ENCODE assay signal across 8 mouse cellular contexts in genomic region chr10:7469716-7470414, GRCm38 (mm10). TPM values are rescaled to one million over a fixed set of nuclear protein-coding genes. Genes with fewer than 3 reads are reported as not detected.
DNase-seq lines count a peak whose midpoint lies in the region; ATAC-seq and TF ChIP-seq lines count a peak whose summit lies in the region.
"Not testable (repeated sequence)": the region's sequence is repeated elsewhere in the genome, so short reads cannot be mapped to it uniquely, and the experiment has no call there.

No protein-coding gene starts in this region.

- H3K4me2 ChIP-seq in intestine, embryonic 15.5 days (replicated peaks), result peak overlapping the region; percentile 51

- not testable (repeated sequence) for H3K27ac ChIP-seq in cortical plate, adult 2 months (ENCODE audit: insufficient read depth, low read length); intestine, embryonic 15.5 days

- not testable (repeated sequence) for H3K4me3 ChIP-seq in cortical plate, adult 2 months (ENCODE audit: insufficient read depth, low read length)
- H3K4me3 ChIP-seq in intestine, embryonic 15.5 days (replicated peaks), result peak overlapping the region; percentile 20

- H3K27me3 ChIP-seq in intestine, embryonic 15.5 days (replicated peaks), result not testable (repeated sequence)

- DNase-seq in R1 (ENCODE audit: low read depth, low spot score), result peak; percentile 35
- peak; percentile 20 for DNase-seq in gastrocnemius, postnatal 14 days
- DNase-seq in left cerebral cortex, adult 18-20 months (ENCODE audit: low spot score in 2 of 2), result peak; percentile 54 to 68
- peak; percentile 50 for DNase-seq in lung, postnatal 25 days (ENCODE audit: low spot score)
- DNase-seq in retina, postnatal 7 days (ENCODE audit: low read depth, low spot score), result peak; percentile 8
- peak; percentile 61 to 68 for DNase-seq in thymus, postnatal 36 days

- ATAC-seq in intestine, embryonic 15.5 days, result not testable (repeated sequence)

- TF ChIP-seq CTCF in cortical plate, adult 2 months (IDR thresholded peaks at IDR 0.05; ENCODE audit: extremely low read depth, insufficient read depth, low read length), result peak; percentile 22; the same call in 1 of the 2 replicates

- H3K4me1 ChIP-seq in cortical plate, adult 2 months (ENCODE audit: control insufficient read depth, insufficient read depth, low read length); intestine, embryonic 15.5 days (replicated peaks): not testable (repeated sequence)

- H3K36me3 ChIP-seq in intestine, embryonic 15.5 days, result not testable (repeated sequence)

- intact Hi-C loops in gastrocnemius, postnatal 14 days (cut with DNase I; ENCODE audit: low total_unique reads), result not testable (repeated sequence)

- H3K9me3 ChIP-seq in intestine, embryonic 15.5 days, result not testable (repeated sequence)

- H3K9ac ChIP-seq in intestine, embryonic 15.5 days, result not testable (repeated sequence)

- TF ChIP-seq POLR2A in cortical plate, adult 2 months (IDR thresholded peaks at IDR 0.05; ENCODE audit: extremely low read depth, insufficient read depth, low read length), result not testable (repeated sequence)

- WGBS in intestine, embryonic 15.5 days, result under 1% methylated on average over 7 of the region's 7 CpGs

RNA-seq across cellular contexts. Expression of gene Ulbp1, which starts 3.6 kb away (rescaled TPM):
- polyA plus RNA-seq in cortical plate, adult 2 months (2012; rRNA removed), result 0.11 and 0.15 TPM in 2 replicates
- 1 to 10 TPM; 4.5 to 4.8 TPM for total RNA-seq in gastrocnemius, postnatal 14 days (2021)
- polyA plus RNA-seq in intestine, embryonic 15.5 days (2015; fragmentation: Nextera tagmentation; extraction: Ambion mirVana), result 3.5 and 4.8 TPM in 2 replicates
- under 1 TPM in 1 of 2 experiments, not detected in 1; 0.44 TPM for total RNA-seq in left cerebral cortex, adult 18-20 months (2021)

Comparison
In these comparisons a context has a peak if more than half of its experiments do, and no peak if none do; other contexts are left out.
1. DNase-seq: peak in every context shown above with its lines; median percentile 64 in thymus, postnatal 36 days; 61 in left cerebral cortex, adult 18-20 months; 50 in lung, postnatal 25 days; 35 in R1; 20 in gastrocnemius, postnatal 14 days; 8 in retina, postnatal 7 days.